Mouse (Mus musculus): ENCODE measurements around the gene Opn3. TPM values are rescaled to one million over a fixed set of nuclear protein-coding genes. Genes with fewer than 3 reads are reported as not detected.

Gene Opn3
- polyA plus RNA-seq, 1 experiment from 2014 or later, result 9.3 TPM

GRCm38 (mm10) chr1:175693429-175693960 is 919 bp upstream of the Opn3 start:
- H3K9ac ChIP-seq (replicated peaks; ENCODE audit: low read length), result peak overlapping the region; percentile 56
- 41% methylated on average over 12 of the region's 12 CpGs for WGBS
- H3K4me3 ChIP-seq (ENCODE audit: low read length), result peak overlapping the region; percentile 82
- H3K4me2 ChIP-seq (replicated peaks; ENCODE audit: low read depth, low read length), result peak overlapping the region; percentile 73
- H3K9me3 ChIP-seq (ENCODE audit: low read length), result no peaks in the 10 kb centered on the region
- H3K27ac ChIP-seq (ENCODE audit: low read length), result no peak overlapping the region
- ATAC-seq (ENCODE audit: low FRiP score, low TSS enrichment), result peak; percentile 12; the same call in 1 of the 2 replicates
- no peaks in the 10 kb centered on the region for H3K27me3 ChIP-seq (ENCODE audit: insufficient read depth, low read length)
- H3K36me3 ChIP-seq (ENCODE audit: insufficient read depth, low read length), result no peaks in the 10 kb centered on the region
- H3K4me1 ChIP-seq (ENCODE audit: insufficient read depth, low read length), result peaks cover 9% of the 10 kb centered on the region

GRCm38 (mm10) chr1:175692997-175693361 is 403 bp upstream of the Opn3 start:
- Histone ChIP-seq H3K27ac (ENCODE audit: low read length) (no peak overlapping the region), H3K4me3 (ENCODE audit: low read length) (peak overlapping the region; percentile 82), H3K4me1 (ENCODE audit: insufficient read depth, low read length) (peaks cover 9% of the 10 kb centered on the region), H3K4me2 (replicated peaks; ENCODE audit: low read depth, low read length) (peak overlapping the region; percentile 73), H3K9me3 (ENCODE audit: low read length) (no peaks in the 10 kb centered on the region), H3K36me3 (ENCODE audit: insufficient read depth, low read length) (peaks cover 2% of the 10 kb centered on the region; the same call in 1 of the 2 replicates), H3K9ac (replicated peaks; ENCODE audit: low read length) (peak overlapping the region; percentile 56), H3K27me3 (ENCODE audit: insufficient read depth, low read length) (no peaks in the 10 kb centered on the region)
- no peak; the same call in 1 of the 2 replicates for ATAC-seq (ENCODE audit: low FRiP score, low TSS enrichment)
- WGBS, result 1% methylated on average over 17 of the region's 17 CpGs

DNA sequence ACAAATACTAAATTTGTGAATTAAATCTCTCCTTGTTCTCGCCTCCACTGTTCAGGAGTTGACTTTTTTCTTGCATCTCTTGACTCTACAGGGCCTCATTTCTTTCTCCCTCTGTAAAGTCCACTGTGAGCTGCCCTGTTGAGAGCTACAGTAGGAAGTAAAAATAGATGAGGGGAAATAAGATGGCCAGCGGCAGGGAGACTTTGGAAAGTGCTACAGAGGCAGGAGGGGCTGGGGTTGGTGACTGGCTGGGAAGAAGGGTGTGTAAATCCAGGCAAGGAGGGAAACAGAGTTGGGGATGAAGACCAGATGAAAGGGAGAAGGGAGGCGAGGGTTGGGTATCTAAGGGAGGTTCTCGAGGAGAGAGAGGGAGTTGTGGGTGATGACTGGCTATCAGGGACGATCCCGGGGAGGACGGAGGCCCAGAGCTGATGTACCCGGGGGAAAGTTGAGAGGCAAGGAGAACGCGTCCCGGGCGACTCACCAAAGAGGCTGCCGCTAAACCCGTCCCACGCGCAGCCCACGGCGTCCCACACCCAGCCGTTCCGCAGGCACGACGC is 810 bp downstream of the Opn3 start:
- Histone ChIP-seq H3K9me3 (ENCODE audit: low read length) (no peaks in the 10 kb centered on the region), H3K4me3 (ENCODE audit: low read length) (peak overlapping the region; percentile 82), H3K4me1 (ENCODE audit: insufficient read depth, low read length) (peaks cover 9% of the 10 kb centered on the region), H3K27ac (ENCODE audit: low read length) (peak overlapping the region; percentile 86), H3K9ac (replicated peaks; ENCODE audit: low read length) (peak overlapping the region; percentile 87), H3K27me3 (ENCODE audit: insufficient read depth, low read length) (no peaks in the 10 kb centered on the region), H3K4me2 (replicated peaks; ENCODE audit: low read depth, low read length) (peak overlapping the region; percentile 73), H3K36me3 (ENCODE audit: insufficient read depth, low read length) (peaks cover 12% of the 10 kb centered on the region)
- no peak for ATAC-seq (ENCODE audit: low FRiP score, low TSS enrichment)
- 2% methylated on average over 22 of the region's 22 CpGs for WGBS

DNA sequence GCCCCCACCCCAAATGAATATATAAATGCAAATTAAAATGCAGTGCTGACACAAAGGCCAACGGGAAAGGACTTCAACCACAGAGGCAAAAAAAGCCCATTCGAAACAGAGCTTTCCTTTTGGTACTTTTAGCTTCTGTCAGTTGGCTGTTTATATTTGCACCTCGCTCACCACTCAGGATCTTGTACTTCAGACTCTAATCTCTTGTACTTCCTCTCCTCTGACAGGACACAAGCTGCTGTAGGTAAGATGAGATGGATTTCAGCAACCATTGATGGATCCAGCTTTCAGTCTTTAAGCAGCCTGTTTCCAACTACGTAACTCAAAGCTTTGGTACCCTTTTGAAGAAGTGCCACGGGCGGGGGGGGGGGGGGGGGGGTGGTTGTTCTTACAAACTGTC is 11.6 kb downstream of the Opn3 start:
- no peak overlapping the region for H3K9ac ChIP-seq (replicated peaks; ENCODE audit: low read length)
- 0 out of 2 replicates have a peak, but pooled peaks cover under 1% of the 10 kb centered on the region for H3K36me3 ChIP-seq (ENCODE audit: insufficient read depth, low read length)
- 77% methylated on average over 6 of the region's 6 CpGs for WGBS
- H3K4me2 ChIP-seq (replicated peaks; ENCODE audit: low read depth, low read length), result no peak overlapping the region
- H3K27ac ChIP-seq (ENCODE audit: low read length), result no peak overlapping the region
- no peaks in the 10 kb centered on the region for H3K4me1 ChIP-seq (ENCODE audit: insufficient read depth, low read length)
- H3K27me3 ChIP-seq (ENCODE audit: insufficient read depth, low read length), result no peaks in the 10 kb centered on the region
- no peak overlapping the region for H3K4me3 ChIP-seq (ENCODE audit: low read length)
- H3K9me3 ChIP-seq (ENCODE audit: low read length), result no peaks in the 10 kb centered on the region
- no peak for ATAC-seq (ENCODE audit: low FRiP score, low TSS enrichment)

GRCm38 (mm10) chr1:175677459-175677858 is 15.1 kb downstream of the Opn3 start:
- WGBS, result 81% methylated on average over 6 of the region's 6 CpGs
- Histone ChIP-seq H3K4me3 (ENCODE audit: low read length) (no peak overlapping the region), H3K9me3 (ENCODE audit: low read length) (no peaks in the 10 kb centered on the region), H3K36me3 (ENCODE audit: insufficient read depth, low read length) (no peaks in the 10 kb centered on the region), H3K27ac (ENCODE audit: low read length) (no peak overlapping the region), H3K4me2 (replicated peaks; ENCODE audit: low read depth, low read length) (no peak overlapping the region), H3K27me3 (ENCODE audit: insufficient read depth, low read length) (no peaks in the 10 kb centered on the region), H3K9ac (replicated peaks; ENCODE audit: low read length) (no peak overlapping the region), H3K4me1 (ENCODE audit: insufficient read depth, low read length) (no peaks in the 10 kb centered on the region)
- ATAC-seq (ENCODE audit: low FRiP score, low TSS enrichment), result no peak

DNA sequence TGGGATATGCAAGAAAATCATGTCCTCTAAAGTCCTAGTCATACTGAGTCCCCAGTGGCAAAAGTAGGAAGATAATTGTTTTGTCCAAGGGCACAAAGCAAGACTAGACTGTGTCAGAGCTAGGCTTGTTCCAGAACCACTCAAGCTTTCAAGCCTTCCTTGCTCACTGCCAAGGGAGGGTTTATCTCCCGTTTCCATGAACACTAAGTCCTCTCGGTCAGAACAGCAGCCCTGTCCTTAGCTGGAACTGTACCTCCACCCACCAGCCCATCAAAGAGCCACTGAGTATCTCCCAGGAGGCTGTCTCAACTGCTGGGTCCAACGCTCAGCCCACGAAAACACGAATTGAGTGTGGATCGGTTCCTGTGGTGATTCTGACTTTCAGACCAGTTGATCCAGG is 17.5 kb downstream of the Opn3 start:
- no peak overlapping the region for H3K9ac ChIP-seq (replicated peaks; ENCODE audit: low read length)
- no peak for ATAC-seq (ENCODE audit: low FRiP score, low TSS enrichment)
- H3K27ac ChIP-seq (ENCODE audit: low read length), result no peak overlapping the region
- H3K36me3 ChIP-seq (ENCODE audit: insufficient read depth, low read length), result no peaks in the 10 kb centered on the region
- no peaks in the 10 kb centered on the region for H3K4me1 ChIP-seq (ENCODE audit: insufficient read depth, low read length)
- no peak overlapping the region for H3K4me3 ChIP-seq (ENCODE audit: low read length)
- H3K4me2 ChIP-seq (replicated peaks; ENCODE audit: low read depth, low read length), result no peak overlapping the region
- WGBS, result 75% methylated on average over 6 of the region's 6 CpGs
- no peaks in the 10 kb centered on the region for H3K27me3 ChIP-seq (ENCODE audit: insufficient read depth, low read length)
- no peaks in the 10 kb centered on the region for H3K9me3 ChIP-seq (ENCODE audit: low read length)

- no peaks in the 10 kb centered on the region for H3K27me3 ChIP-seq (ENCODE audit: insufficient read depth, low read length)
- H3K4me3 ChIP-seq (ENCODE audit: low read length), result no peak overlapping the region
- no peak overlapping the region for H3K9ac ChIP-seq (replicated peaks; ENCODE audit: low read length)
- no peaks in the 10 kb centered on the region for H3K9me3 ChIP-seq (ENCODE audit: low read length)
- H3K4me1 ChIP-seq (ENCODE audit: insufficient read depth, low read length), result no peaks in the 10 kb centered on the region
- 73% methylated on average over 7 of the region's 7 CpGs for WGBS
- no peak for ATAC-seq (ENCODE audit: low FRiP score, low TSS enrichment)
- H3K4me2 ChIP-seq (replicated peaks; ENCODE audit: low read depth, low read length), result no peak overlapping the region
- no peak overlapping the region for H3K27ac ChIP-seq (ENCODE audit: low read length)
- H3K36me3 ChIP-seq (ENCODE audit: insufficient read depth, low read length), result no peaks in the 10 kb centered on the region
Measured at GRCm38 (mm10) chr1:175673563-175674325, 18.8 kb downstream of the Opn3 start.

- 36% methylated on average over 1 of the region's 1 CpGs for WGBS
- no peak overlapping the region for H3K27ac ChIP-seq (ENCODE audit: low read length)
- no peaks in the 10 kb centered on the region for H3K36me3 ChIP-seq (ENCODE audit: insufficient read depth, low read length)
- peak; percentile 30; the same call in 1 of the 2 replicates for ATAC-seq (ENCODE audit: low FRiP score, low TSS enrichment)
- H3K4me3 ChIP-seq (ENCODE audit: low read length), result no peak overlapping the region
- no peaks in the 10 kb centered on the region for H3K4me1 ChIP-seq (ENCODE audit: insufficient read depth, low read length)
- no peaks in the 10 kb centered on the region for H3K9me3 ChIP-seq (ENCODE audit: low read length)
- H3K27me3 ChIP-seq (ENCODE audit: insufficient read depth, low read length), result no peaks in the 10 kb centered on the region
- H3K4me2 ChIP-seq (replicated peaks; ENCODE audit: low read depth, low read length), result no peak overlapping the region
- no peak overlapping the region for H3K9ac ChIP-seq (replicated peaks; ENCODE audit: low read length)
Measured at GRCm38 (mm10) chr1:175671626-175672025, 20.9 kb downstream of the Opn3 start.

DNA sequence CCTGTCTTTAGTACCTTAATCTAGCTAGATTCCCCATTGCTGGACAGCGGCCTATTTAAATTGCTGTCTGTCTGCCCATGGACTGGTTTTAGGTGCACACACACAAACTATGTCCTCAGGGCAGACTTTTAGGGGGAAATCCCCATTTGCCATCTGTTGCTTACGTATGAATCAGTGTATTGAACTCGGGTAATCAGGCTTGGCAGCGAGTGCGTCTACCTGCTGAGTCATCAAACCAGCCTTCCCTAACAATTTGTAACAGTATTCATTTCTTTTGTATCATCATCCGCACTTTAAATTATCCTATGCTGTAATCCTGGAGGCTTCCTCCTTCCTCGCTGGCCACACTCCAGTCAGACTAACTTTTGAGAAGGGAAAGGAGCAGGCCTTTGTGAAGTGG is 22.5 kb downstream of the Opn3 start:
- Histone ChIP-seq H3K4me3 (ENCODE audit: low read length) (no peak overlapping the region), H3K9ac (replicated peaks; ENCODE audit: low read length) (no peak overlapping the region), H3K4me2 (replicated peaks; ENCODE audit: low read depth, low read length) (no peak overlapping the region), H3K9me3 (ENCODE audit: low read length) (no peaks in the 10 kb centered on the region), H3K36me3 (ENCODE audit: insufficient read depth, low read length) (no peaks in the 10 kb centered on the region), H3K27ac (ENCODE audit: low read length) (no peak overlapping the region), H3K4me1 (ENCODE audit: insufficient read depth, low read length) (no peaks in the 10 kb centered on the region), H3K27me3 (ENCODE audit: insufficient read depth, low read length) (no peaks in the 10 kb centered on the region)
- ATAC-seq (ENCODE audit: low FRiP score, low TSS enrichment), result no peak
- 85% methylated on average over 7 of the region's 7 CpGs for WGBS

- Histone ChIP-seq H3K4me3 (ENCODE audit: low read length) (no peak overlapping the region), H3K27ac (ENCODE audit: low read length) (no peak overlapping the region), H3K9me3 (ENCODE audit: low read length) (no peaks in the 10 kb centered on the region), H3K27me3 (ENCODE audit: insufficient read depth, low read length) (no peaks in the 10 kb centered on the region), H3K9ac (replicated peaks; ENCODE audit: low read length) (no peak overlapping the region), H3K36me3 (ENCODE audit: insufficient read depth, low read length) (no peaks in the 10 kb centered on the region), H3K4me2 (replicated peaks; ENCODE audit: low read depth, low read length) (no peak overlapping the region), H3K4me1 (ENCODE audit: insufficient read depth, low read length) (no peaks in the 10 kb centered on the region)
- ATAC-seq (ENCODE audit: low FRiP score, low TSS enrichment), result no peak
- WGBS, result 93% methylated on average over 3 of the region's 3 CpGs
Measured at GRCm38 (mm10) chr1:175669456-175669855, 23.1 kb downstream of the Opn3 start.

Measured in kidney, embryonic 16.5 days (tissue).